9 mouse cellular contexts compared by ENCODE assay signal in the genomic region with DNA sequence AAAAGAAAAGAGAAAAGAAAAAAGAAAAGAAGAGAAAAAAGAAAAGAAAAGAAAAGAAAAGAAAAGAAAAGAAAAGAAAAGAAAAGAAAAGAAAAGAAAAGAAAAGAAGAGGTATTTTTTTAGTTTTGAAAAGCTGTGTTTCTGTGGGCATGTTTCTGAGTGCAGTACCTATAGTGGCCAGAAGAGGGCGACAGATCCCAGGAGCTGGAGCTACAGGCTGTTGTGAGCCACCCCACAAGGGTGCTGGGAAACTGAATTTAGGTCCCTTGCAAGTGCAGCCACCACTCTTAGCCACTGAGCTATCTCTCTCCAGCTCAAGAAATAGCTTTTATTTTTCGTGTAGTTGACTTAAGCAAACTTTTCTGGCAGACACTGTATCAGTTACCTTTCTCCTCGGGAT. TPM values are rescaled to one million over a fixed set of nuclear protein-coding genes. Genes with fewer than 3 reads are reported as not detected.
DNase-seq lines count a peak whose midpoint lies in the region; TF ChIP-seq lines count a peak whose summit lies in the region.
"Had no signal": no experiment of that assay in that cellular context is flagged by ENCODE, and none has a peak within 500 bp of the region (broad histone marks: within the 10 kb centered on the region; RNA-seq: fewer than 3 reads in every experiment).

No protein-coding gene starts in this region.

- H3K27ac ChIP-seq in embryonic fibroblast, embryonic 13.5 days (ENCODE audit: insufficient read depth, low read length), result no peak overlapping the region
- no peak overlapping the region for H3K27ac ChIP-seq in olfactory bulb, adult 2 months (ENCODE audit: insufficient read depth, low read depth, low read length)
- H3K27ac ChIP-seq: neural tube, embryonic 12.5 days had no signal

- 63% methylated on average over 3 of the region's 3 CpGs for WGBS in olfactory bulb, adult 2 months

- TF ChIP-seq POLR2A in embryonic fibroblast, embryonic 13.5 days (IDR thresholded peaks at IDR 0.05; ENCODE audit: low read depth, low read length), result no peak
- TF ChIP-seq POLR2A in olfactory bulb, adult 2 months (IDR thresholded peaks at IDR 0.05; ENCODE audit: insufficient read depth, low read depth, low read length), result no peak

- DNase-seq in gastrocnemius, adult 18-20 months (ENCODE audit: low spot score), result peak; percentile 24
- no peak for DNase-seq in gastrocnemius, postnatal 14 days
- peak; percentile 46 for DNase-seq in right cerebral cortex, postnatal 4 days
- no peak for DNase-seq in right cerebral cortex, adult 2 months (ENCODE audit: low spot score in 2 of 2)
- no peak for DNase-seq in neural tube, embryonic 10.5 days (ENCODE audit: extremely low spot score, low spot score)
- no peak for DNase-seq in ovary, adult 18-20 months (ENCODE audit: low spot score)

- no peak overlapping the region for H3K4me3 ChIP-seq in embryonic fibroblast, embryonic 13.5 days (ENCODE audit: insufficient read depth, low read length)
- no peak overlapping the region for H3K4me3 ChIP-seq in olfactory bulb, adult 2 months (ENCODE audit: insufficient read depth, low read depth, low read length)
- H3K4me3 ChIP-seq: neural tube, embryonic 12.5 days had no signal

- intact Hi-C loops in gastrocnemius, postnatal 14 days (cut with DNase I; ENCODE audit: low total_unique reads), result no loop called here

- H3K4me1 ChIP-seq in embryonic fibroblast, embryonic 13.5 days (ENCODE audit: control insufficient read depth, insufficient read depth, low read length), result no peaks in the 10 kb centered on the region
- no peaks in the 10 kb centered on the region for H3K4me1 ChIP-seq in olfactory bulb, adult 2 months (ENCODE audit: control insufficient read depth, insufficient read depth, low read length)

- peak; percentile 50; the same call in 1 of the 2 replicates for TF ChIP-seq CTCF in embryonic fibroblast, embryonic 13.5 days (IDR thresholded peaks at IDR 0.05; ENCODE audit: borderline replicate concordance, insufficient read depth, low read length)
- peak; percentile 56 for TF ChIP-seq CTCF in olfactory bulb, adult 2 months (IDR thresholded peaks at IDR 0.05; ENCODE audit: insufficient read depth, low read depth, low read length)

RNA-seq across cellular contexts. Expression of a gene that starts 11.9 kb away (rescaled TPM):
- 100 to 1,000 TPM; 148 to 149 TPM for total RNA-seq in gastrocnemius, adult 18-20 months (2021)
- 100 to 1,000 TPM; 109 to 122 TPM for total RNA-seq in gastrocnemius, postnatal 14 days (2021)
- 109 and 118 TPM in 2 replicates for polyA plus RNA-seq in embryonic fibroblast, embryonic 13.5 days (2011; ENCODE audit: insufficient read length, low read depth, missing spikeins)
- polyA plus RNA-seq in olfactory bulb, adult 2 months (2012; ENCODE audit: insufficient read depth, insufficient read length, low replicate concordance, missing spikeins), result not detected in 2 replicates

Comparison
In these comparisons a context has a peak if more than half of its experiments do, and no peak if none do; other contexts are left out.
1. DNase-seq: peak in gastrocnemius, adult 18-20 months (single experiment) and right cerebral cortex, postnatal 4 days (single experiment); none in gastrocnemius, postnatal 14 days (single experiment), right cerebral cortex, adult 2 months (0 of 2), neural tube, embryonic 10.5 days (single experiment) and ovary, adult 18-20 months (single experiment).